Mouse (Mus musculus) ES-Bruce4 (cell line): ENCODE data around the gene 1110002E22Rik.

Experiments
- CTCF ChIP-seq: IDR thresholded peaks from one replicate; pipeline ENCODE4 v1.8.1; 2011; ENCODE audit warnings: low read depth, low read length
- EP300 ChIP-seq: IDR thresholded peaks from 2 replicates; pipeline ENCODE4 v1.6.1; 2011; ENCODE audit warnings: low read depth, low read length; ENCODE audit not compliant: insufficient read depth

DNA sequence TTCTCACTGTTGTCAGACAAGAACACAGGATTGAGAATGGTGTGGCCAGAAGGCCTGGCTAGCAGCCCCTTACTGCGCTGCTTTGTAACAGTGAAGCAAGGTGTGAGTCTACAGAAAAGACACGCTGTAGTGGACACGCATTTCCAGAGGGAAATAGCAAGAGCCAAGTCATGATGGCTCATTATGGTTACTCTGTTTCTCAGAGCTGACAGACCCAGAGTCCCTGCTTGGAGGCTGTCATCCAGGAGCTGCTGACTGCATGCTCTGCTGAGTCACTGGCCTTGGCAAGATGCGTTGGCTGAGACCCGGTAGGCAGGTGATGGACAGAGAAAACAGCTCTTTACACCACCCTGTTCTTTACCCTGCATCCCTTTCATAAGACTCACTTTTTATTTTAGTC, 35.5 kb upstream of the 1110002E22Rik start:
- TF ChIP-seq EP300 = no peak
- no peak for TF ChIP-seq CTCF
